Mouse (Mus musculus) myocyte (in vitro differentiated cells): ENCODE data around the gene Grrp1.

Source experiments
- POLR2A ChIP-seq: IDR thresholded peaks from one replicate; pipeline ENCODE4 v1.6.1; 2011; ENCODE audit warnings: low read depth, mild to moderate bottlenecking, control low read depth, moderate library complexity; ENCODE audit not compliant: insufficient read length
- USF1 ChIP-seq: IDR thresholded peaks from one replicate; pipeline ENCODE4 v1.6.1; 2011; ENCODE audit warnings: low read depth, mild to moderate bottlenecking, control low read depth, moderate library complexity

- no peak for TF ChIP-seq POLR2A
- no peak for TF ChIP-seq USF1
Observed at GRCm38 (mm10) chr4:134251241-134252130, 2.4 kb downstream of the Grrp1 start.
